Mouse (Mus musculus) spleen, adult 12 weeks (tissue): ENCODE measurements around the gene Dll1.

Source experiments
- DNase-seq: peaks from one replicate; pipeline ENCODE4 v3.0.0; 2022; ENCODE audit warnings: low spot score

The Dll1 gene

GRCm38 (mm10) chr17:15376494-15377181 is at the start of gene Dll1:
Dll1 (minus strand) TSS chr17:15376872.
- no peak for DNase-seq

GRCm38 (mm10) chr17:15425931-15426330 is 49.3 kb upstream of the Dll1 start:
- DNase-seq: no peak

GRCm38 (mm10) chr17:15423080-15423765 is 46.6 kb upstream of the Dll1 start:
- DNase-seq: no peak

- no peak for DNase-seq
Measured at GRCm38 (mm10) chr17:15422666-15423065, 46.0 kb upstream of the Dll1 start.

- no peak for DNase-seq
Measured at GRCm38 (mm10) chr17:15421446-15421845, 44.8 kb upstream of the Dll1 start.

GRCm38 (mm10) chr17:15420021-15420603 is 43.4 kb upstream of the Dll1 start:
- no peak for DNase-seq

- DNase-seq: no peak
Measured at GRCm38 (mm10) chr17:15419534-15419933, 42.9 kb upstream of the Dll1 start.

GRCm38 (mm10) chr17:15416596-15417215 is 40.0 kb upstream of the Dll1 start:
- DNase-seq: no peak

GRCm38 (mm10) chr17:15410861-15411260 is 34.2 kb upstream of the Dll1 start:
- no peak for DNase-seq

GRCm38 (mm10) chr17:15409261-15409660 is 32.6 kb upstream of the Dll1 start:
- DNase-seq: no peak

- no peak for DNase-seq
Measured at GRCm38 (mm10) chr17:15406576-15406975, 29.9 kb upstream of the Dll1 start.

- DNase-seq: no peak
Measured at GRCm38 (mm10) chr17:15401716-15402115, 25.0 kb upstream of the Dll1 start.

- DNase-seq: peak; percentile 66
Measured at GRCm38 (mm10) chr17:15395997-15396675, 19.5 kb upstream of the Dll1 start, which contains the start of gene Fam120b. Fam120b (plus strand) TSS chr17:15396202.

GRCm38 (mm10) chr17:15389356-15389755 is 12.7 kb upstream of the Dll1 start:
- DNase-seq: no peak

GRCm38 (mm10) chr17:15388892-15389291 is 12.2 kb upstream of the Dll1 start:
- no peak for DNase-seq

- no peak for DNase-seq
Measured at GRCm38 (mm10) chr17:15383360-15383759, 6.7 kb upstream of the Dll1 start.

GRCm38 (mm10) chr17:15381869-15382660 is 5.4 kb upstream of the Dll1 start:
- DNase-seq: no peak

GRCm38 (mm10) chr17:15381092-15381860 is 4.6 kb upstream of the Dll1 start:
- DNase-seq: no peak

- no peak for DNase-seq
Measured at GRCm38 (mm10) chr17:15380641-15381051, 4.0 kb upstream of the Dll1 start.

- no peak for DNase-seq
Measured at GRCm38 (mm10) chr17:15379741-15380526, 3.3 kb upstream of the Dll1 start.
